In genomic region chr2:172938761-172939638, GRCm38 (mm10) we compare ENCODE assay signal across 8 mouse cellular contexts. TPM values are rescaled to one million over a fixed set of nuclear protein-coding genes. Genes with fewer than 3 reads are reported as not detected.
DNase-seq lines count a peak whose midpoint lies in the region; ATAC-seq and TF ChIP-seq lines count a peak whose summit lies in the region.

No protein-coding gene starts in this region.

- H3K9me3 ChIP-seq in E14TG2a.4 (ENCODE audit: low read length) = no peaks in the 10 kb centered on the region
- H3K9me3 ChIP-seq in forebrain, embryonic 15.5 days = no peaks in the 10 kb centered on the region
- no peaks in the 10 kb centered on the region for H3K9me3 ChIP-seq in kidney, embryonic 15.5 days (replicated peaks)
- H3K9me3 ChIP-seq in midbrain, embryonic 16.5 days (replicated peaks; ENCODE audit: control insufficient read depth, low read length, poor library complexity, severe bottlenecking) = no peaks in the 10 kb centered on the region

- peak overlapping the region; percentile 44 for H3K9ac ChIP-seq in forebrain, embryonic 15.5 days (replicated peaks)
- peak overlapping the region; percentile 68 for H3K9ac ChIP-seq in kidney, embryonic 15.5 days
- peak overlapping the region; percentile 53 for H3K9ac ChIP-seq in midbrain, embryonic 16.5 days (ENCODE audit: low read depth, low read length)

- TF ChIP-seq CTCF in E14TG2a.4 (conservative IDR thresholded peaks at IDR 0.05; ENCODE audit: low read length) = no peak

- no peaks in the 10 kb centered on the region for H3K36me3 ChIP-seq in E14TG2a.4 (ENCODE audit: insufficient read depth, low read length)
- H3K36me3 ChIP-seq in forebrain, embryonic 15.5 days = no peaks in the 10 kb centered on the region
- no peaks in the 10 kb centered on the region for H3K36me3 ChIP-seq in kidney, embryonic 15.5 days
- H3K36me3 ChIP-seq in midbrain, embryonic 16.5 days (ENCODE audit: control insufficient read depth, insufficient read depth, low read length) = no peaks in the 10 kb centered on the region

- peak overlapping the region; percentile 91 for H3K4me2 ChIP-seq in forebrain, embryonic 15.5 days (replicated peaks)
- H3K4me2 ChIP-seq in kidney, embryonic 15.5 days = peak overlapping the region; percentile 94
- H3K4me2 ChIP-seq in midbrain, embryonic 16.5 days (ENCODE audit: low read length) = peak overlapping the region; percentile 89

- WGBS in forebrain, embryonic 15.5 days = under 1% methylated on average over 57 of the region's 57 CpGs
- under 1% methylated on average over 57 of the region's 57 CpGs for WGBS in kidney, embryonic 15.5 days
- WGBS in midbrain, embryonic 16.5 days = under 1% methylated on average over 57 of the region's 57 CpGs

- DNase-seq in T-cell, adult 2 months (ENCODE audit: low spot score) = peak; percentile 51
- peak; percentile 38 for DNase-seq in urinary bladder, postnatal 25 days (ENCODE audit: low spot score)
- no peak for DNase-seq in layer of hippocampus, adult 9-10 months (ENCODE audit: low spot score)

- no peak overlapping the region for H3K27ac ChIP-seq in forebrain, embryonic 15.5 days (replicated peaks)
- peak overlapping the region; percentile 97 for H3K27ac ChIP-seq in kidney, embryonic 15.5 days
- H3K27ac ChIP-seq in midbrain, embryonic 16.5 days (ENCODE audit: low read length) = no peak overlapping the region

- H3K27me3 ChIP-seq in E14TG2a.4 (ENCODE audit: insufficient read depth, low read length) = peaks cover 96% of the 10 kb centered on the region
- H3K27me3 ChIP-seq in forebrain, embryonic 15.5 days = peaks cover 73% of the 10 kb centered on the region
- H3K27me3 ChIP-seq in kidney, embryonic 15.5 days = peaks cover 52% of the 10 kb centered on the region
- H3K27me3 ChIP-seq in midbrain, embryonic 16.5 days (ENCODE audit: control insufficient read depth, insufficient read depth, low read depth, low read length) = peaks cover 70% of the 10 kb centered on the region

- H3K4me3 ChIP-seq in E14TG2a.4 (replicated peaks; ENCODE audit: low read length) = peak overlapping the region; percentile 87
- H3K4me3 ChIP-seq in forebrain, embryonic 15.5 days = peak overlapping the region; percentile 49
- H3K4me3 ChIP-seq in kidney, embryonic 15.5 days (replicated peaks) = peak overlapping the region; percentile 64
- H3K4me3 ChIP-seq in midbrain, embryonic 16.5 days (ENCODE audit: low read depth, low read length) = peak overlapping the region; percentile 46

- no peak for ATAC-seq in forebrain, embryonic 15.5 days (replicated peaks)
- no peak for ATAC-seq in kidney, embryonic 15.5 days (replicated peaks; ENCODE audit: low FRiP score)
- ATAC-seq in midbrain, embryonic 16.5 days = no peak
- ATAC-seq in monocyte, adult 5-6 weeks (replicated peaks; ENCODE audit: insufficient number of reproducible peaks, low FRiP score, low TSS enrichment, poor library complexity, severe bottlenecking) = no peak

- H3K4me1 ChIP-seq in E14TG2a.4 (replicated peaks; ENCODE audit: low read depth, low read length) = peaks cover 66% of the 10 kb centered on the region
- H3K4me1 ChIP-seq in forebrain, embryonic 15.5 days = peaks cover 41% of the 10 kb centered on the region
- peaks cover 86% of the 10 kb centered on the region for H3K4me1 ChIP-seq in kidney, embryonic 15.5 days
- peaks cover 44% of the 10 kb centered on the region for H3K4me1 ChIP-seq in midbrain, embryonic 16.5 days (ENCODE audit: control insufficient read depth, insufficient read depth, low read length)

RNA-seq across cellular contexts. Expression of gene Bmp7, which starts 1.1 kb away (rescaled TPM):
- polyA plus RNA-seq in forebrain, embryonic 15.5 days (2015; fragmentation: Nextera tagmentation; extraction: Ambion mirVana) = 8.4 and 9.5 TPM in 2 replicates
- polyA plus RNA-seq in kidney, embryonic 15.5 days (2015; fragmentation: Nextera tagmentation; extraction: Ambion mirVana) = 43.0 and 46.3 TPM in 2 replicates
- 9.2 and 10.3 TPM in 2 replicates for polyA plus RNA-seq in midbrain, embryonic 16.5 days (2015; fragmentation: Nextera tagmentation; extraction: Ambion mirVana)
- 0.19 to 0.38 TPM in 2 of 3 replicates, not detected in the other for total RNA-seq in monocyte, adult 5-6 weeks (2017)

RNA-seq across cellular contexts. Expression of gene Spo11, which starts 38.5 kb away (rescaled TPM):
- 0.46 and 0.97 TPM in 2 replicates for polyA plus RNA-seq in forebrain, embryonic 15.5 days (2015; fragmentation: Nextera tagmentation; extraction: Ambion mirVana)
- polyA plus RNA-seq in kidney, embryonic 15.5 days (2015; fragmentation: Nextera tagmentation; extraction: Ambion mirVana) = 0.08 and 0.09 TPM in 2 replicates
- 1.0 and 1.6 TPM in 2 replicates for polyA plus RNA-seq in midbrain, embryonic 16.5 days (2015; fragmentation: Nextera tagmentation; extraction: Ambion mirVana)
- total RNA-seq in monocyte, adult 5-6 weeks (2017) = 2.6 to 8.5 TPM (median 7.4 TPM) in 3 replicates
